Mouse (Mus musculus) lung, embryonic 15.5 days (tissue): ENCODE data around the gene Wfdc16. TPM values are rescaled to one million over a fixed set of nuclear protein-coding genes. Genes with fewer than 3 reads are reported as not detected.

Experiments
- ATAC-seq: fragments of 200-750 bp; cut with Nextera tagmentation; 2 replicates; pipeline ENCODE4 v1.8.0; 2017; ENCODE audit warnings: moderate number of reproducible peaks, borderline replicate concordance; ENCODE audit not compliant: low FRiP score, low TSS enrichment; ENCODE audit errors: extremely low read depth
- H3K27ac ChIP-seq: fragments of 300-500 bp; sonication (generic); 2 replicates; pipeline ENCODE4 v1.5.1; 2015; ENCODE audit warnings: moderate library complexity, mild to moderate bottlenecking, inconsistent platforms
- H3K27me3 ChIP-seq: fragments of 300-500 bp; sonication (generic); 2 replicates; pipeline ENCODE4 v1.6.1; 2015; ENCODE audit warnings: inconsistent platforms
- H3K36me3 ChIP-seq: fragments of 300-500 bp; sonication (generic); 2 replicates; pipeline ENCODE4 v1.6.1; 2015; ENCODE audit warnings: inconsistent platforms
- H3K4me1 ChIP-seq: fragments of 300-500 bp; sonication (generic); 2 replicates; pipeline ENCODE4 v1.6.1; 2015; ENCODE audit warnings: inconsistent platforms
- H3K4me2 ChIP-seq: fragments of 300-500 bp; sonication (generic); 2 replicates; pipeline ENCODE4 v1.6.1; 2015; ENCODE audit warnings: inconsistent platforms, mild to moderate bottlenecking, moderate library complexity
- H3K4me3 ChIP-seq: fragments of 300-500 bp; sonication (generic); 2 replicates; pipeline ENCODE4 v1.5.1; 2015; ENCODE audit warnings: mild to moderate bottlenecking, inconsistent platforms
- H3K9ac ChIP-seq: fragments of 300-500 bp; sonication (generic); 2 replicates; pipeline ENCODE4 v1.6.1; 2015; ENCODE audit warnings: inconsistent platforms
- H3K9me3 ChIP-seq: fragments of 300-500 bp; sonication (generic); 2 replicates; pipeline ENCODE4 v1.6.1; 2016; ENCODE audit warnings: inconsistent platforms
- WGBS: fragments of 180-500 bp; shearing (Covaris S2); methylation state at CpG from one replicate; pipeline ENCODE4 v1.1.7; 2015; 5-methylcytosine and 5-hydroxymethylcytosine counted together
- polyA plus RNA-seq: library from polyadenylated mRNA; unstranded; fragments of >200 nt; fragmentation: Nextera tagmentation; extraction: Ambion mirVana; gene quantifications from 2 replicates; pipeline ENCODE4 v1.2.1, GENCODE M21; 2015

The Wfdc16 gene
- not detected in 2 replicates for polyA plus RNA-seq

- no peaks in the 10 kb centered on the region for H3K27me3 ChIP-seq
- no peaks in the 10 kb centered on the region for H3K36me3 ChIP-seq
- no peak for ATAC-seq
- H3K4me2 ChIP-seq, result no peak within 1 kb of the TSS
- no peak within 1 kb of the TSS for H3K9ac ChIP-seq
- H3K4me3 ChIP-seq, result no peak within 1 kb of the TSS
- WGBS, result 71% methylated on average over 3 of the region's 3 CpGs
- no peaks in the 10 kb centered on the region for H3K9me3 ChIP-seq
- H3K27ac ChIP-seq, result no peak within 1 kb of the TSS
- no peaks in the 10 kb centered on the region for H3K4me1 ChIP-seq
Measured at GRCm38 (mm10) chr2:164638696-164639095, at the start of gene Wfdc16. Wfdc16 (minus strand) TSS chr2:164638796.

GRCm38 (mm10) chr2:164684807-164685206 lies 46.2 kb upstream of the Wfdc16 start, which contains the start of gene Wfdc13:
Wfdc13 (plus strand) TSS chr2:164685107.
- H3K4me3 ChIP-seq, result no peak within 1 kb of the TSS
- no peaks in the 10 kb centered on the region for H3K4me1 ChIP-seq
- H3K4me2 ChIP-seq, result no peak within 1 kb of the TSS
- no peak within 1 kb of the TSS for H3K27ac ChIP-seq
- 55% methylated on average over 3 of the region's 3 CpGs for WGBS
- no peaks in the 10 kb centered on the region for H3K9me3 ChIP-seq
- no peak within 1 kb of the TSS for H3K9ac ChIP-seq
- no peak for ATAC-seq
- no peaks in the 10 kb centered on the region for H3K36me3 ChIP-seq
- H3K27me3 ChIP-seq, result no peaks in the 10 kb centered on the region

- Histone ChIP-seq H3K27me3 (no peaks in the 10 kb centered on the region), H3K27ac (no peak overlapping the region), H3K9me3 (no peaks in the 10 kb centered on the region), H3K4me3 (no peak overlapping the region), H3K4me2 (no peak overlapping the region), H3K9ac (no peak overlapping the region), H3K36me3 (no peaks in the 10 kb centered on the region), H3K4me1 (peaks cover 11% of the 10 kb centered on the region)
- peak; percentile 40; the same call in 1 of the 2 replicates for ATAC-seq
- 19% methylated on average over 3 of the region's 3 CpGs for WGBS
Measured at GRCm38 (mm10) chr2:164679906-164680305, 41.3 kb upstream of the Wfdc16 start.

- Histone ChIP-seq H3K4me2 (peak overlapping the region; percentile 57), H3K27me3 (no peaks in the 10 kb centered on the region), H3K9me3 (no peaks in the 10 kb centered on the region), H3K9ac (no peak overlapping the region), H3K36me3 (no peaks in the 10 kb centered on the region), H3K4me1 (peaks cover 11% of the 10 kb centered on the region), H3K4me3 (peak overlapping the region; percentile 31), H3K27ac (no peak overlapping the region)
- ATAC-seq, result peak; percentile 66
- WGBS, result 15% methylated on average over 19 of the region's 19 CpGs
Measured at GRCm38 (mm10) chr2:164678848-164679625, 40.4 kb upstream of the Wfdc16 start.

GRCm38 (mm10) chr2:164676916-164677685 lies 38.5 kb upstream of the Wfdc16 start:
- Histone ChIP-seq H3K27ac (no peak overlapping the region), H3K4me3 (no peak overlapping the region), H3K4me2 (no peak overlapping the region), H3K9me3 (no peaks in the 10 kb centered on the region), H3K27me3 (no peaks in the 10 kb centered on the region), H3K9ac (no peak overlapping the region), H3K4me1 (peaks cover 11% of the 10 kb centered on the region), H3K36me3 (no peaks in the 10 kb centered on the region)
- ATAC-seq, result no peak
- 64% methylated on average over 16 of the region's 16 CpGs for WGBS

- peaks cover 11% of the 10 kb centered on the region for H3K4me1 ChIP-seq
- H3K4me3 ChIP-seq, result no peak overlapping the region
- no peak overlapping the region for H3K27ac ChIP-seq
- H3K4me2 ChIP-seq, result no peak overlapping the region
- WGBS, result 77% methylated on average over 7 of the region's 7 CpGs
- no peaks in the 10 kb centered on the region for H3K36me3 ChIP-seq
- ATAC-seq, result no peak
- no peak overlapping the region for H3K9ac ChIP-seq
- H3K27me3 ChIP-seq, result no peaks in the 10 kb centered on the region
- H3K9me3 ChIP-seq, result no peaks in the 10 kb centered on the region
Measured at GRCm38 (mm10) chr2:164676103-164676502, 37.5 kb upstream of the Wfdc16 start.

- Histone ChIP-seq H3K27me3 (no peaks in the 10 kb centered on the region), H3K27ac (no peak within 1 kb of the TSS), H3K4me2 (no peak within 1 kb of the TSS), H3K9me3 (no peaks in the 10 kb centered on the region), H3K36me3 (no peaks in the 10 kb centered on the region), H3K4me1 (peaks cover 5% of the 10 kb centered on the region), H3K4me3 (no peak within 1 kb of the TSS), H3K9ac (no peak within 1 kb of the TSS)
- WGBS, result 62% methylated on average over 7 of the region's 7 CpGs
- no peak for ATAC-seq
Measured at GRCm38 (mm10) chr2:164673987-164674386, 35.4 kb upstream of the Wfdc16 start, which contains the start of gene Wfdc11. Wfdc11 (minus strand) TSS chr2:164674087.

- 25% methylated on average over 1 of the region's 1 CpGs for WGBS
- no peaks in the 10 kb centered on the region for H3K36me3 ChIP-seq
- no peaks in the 10 kb centered on the region for H3K27me3 ChIP-seq
- ATAC-seq, result no peak
- no peak overlapping the region for H3K9ac ChIP-seq
- H3K9me3 ChIP-seq, result no peaks in the 10 kb centered on the region
- no peak overlapping the region for H3K4me3 ChIP-seq
- no peak overlapping the region for H3K27ac ChIP-seq
- no peaks in the 10 kb centered on the region for H3K4me1 ChIP-seq
- no peak overlapping the region for H3K4me2 ChIP-seq
Measured at GRCm38 (mm10) chr2:164670938-164671337, 32.3 kb upstream of the Wfdc16 start.

GRCm38 (mm10) chr2:164670261-164670660 lies 31.7 kb upstream of the Wfdc16 start:
- Histone ChIP-seq H3K9ac (no peak overlapping the region), H3K27me3 (no peaks in the 10 kb centered on the region), H3K4me2 (no peak overlapping the region), H3K4me3 (no peak overlapping the region), H3K36me3 (no peaks in the 10 kb centered on the region), H3K9me3 (no peaks in the 10 kb centered on the region), H3K4me1 (no peaks in the 10 kb centered on the region), H3K27ac (no peak overlapping the region)
- 76% methylated on average over 5 of the region's 5 CpGs for WGBS
- no peak for ATAC-seq

- ATAC-seq, result no peak
- Histone ChIP-seq H3K4me3 (no peak overlapping the region), H3K27me3 (no peaks in the 10 kb centered on the region), H3K9ac (no peak overlapping the region), H3K27ac (no peak overlapping the region), H3K4me1 (no peaks in the 10 kb centered on the region), H3K4me2 (no peak overlapping the region), H3K9me3 (no peaks in the 10 kb centered on the region), H3K36me3 (no peaks in the 10 kb centered on the region)
- WGBS, result 85% methylated on average over 7 of the region's 7 CpGs
Measured at GRCm38 (mm10) chr2:164664851-164665250, 26.3 kb upstream of the Wfdc16 start.

- Histone ChIP-seq H3K4me1 (no peaks in the 10 kb centered on the region), H3K36me3 (no peaks in the 10 kb centered on the region), H3K4me2 (no peak within 1 kb of the TSS), H3K4me3 (no peak within 1 kb of the TSS), H3K9me3 (no peaks in the 10 kb centered on the region), H3K27me3 (no peaks in the 10 kb centered on the region), H3K9ac (no peak within 1 kb of the TSS), H3K27ac (no peak within 1 kb of the TSS)
- WGBS, result 65% methylated on average over 9 of the region's 9 CpGs
- no peak for ATAC-seq
Measured at GRCm38 (mm10) chr2:164656483-164656882, 17.9 kb upstream of the Wfdc16 start, which contains the start of gene Wfdc9. Wfdc9 (minus strand) TSS chr2:164656583.

GRCm38 (mm10) chr2:164655858-164656257 lies 17.3 kb upstream of the Wfdc16 start, which contains the start of gene Wfdc10:
Wfdc10 (plus strand) TSS chr2:164656046.
- no peaks in the 10 kb centered on the region for H3K27me3 ChIP-seq
- no peaks in the 10 kb centered on the region for H3K4me1 ChIP-seq
- no peak within 1 kb of the TSS for H3K9ac ChIP-seq
- H3K36me3 ChIP-seq, result no peaks in the 10 kb centered on the region
- 12% methylated on average over 11 of the region's 11 CpGs for WGBS
- no peak within 1 kb of the TSS for H3K4me3 ChIP-seq
- H3K9me3 ChIP-seq, result no peaks in the 10 kb centered on the region
- H3K27ac ChIP-seq, result no peak within 1 kb of the TSS
- no peak within 1 kb of the TSS for H3K4me2 ChIP-seq
- no peak for ATAC-seq
